ENCODE assay signal across 8 mouse cellular contexts in the genomic region with DNA sequence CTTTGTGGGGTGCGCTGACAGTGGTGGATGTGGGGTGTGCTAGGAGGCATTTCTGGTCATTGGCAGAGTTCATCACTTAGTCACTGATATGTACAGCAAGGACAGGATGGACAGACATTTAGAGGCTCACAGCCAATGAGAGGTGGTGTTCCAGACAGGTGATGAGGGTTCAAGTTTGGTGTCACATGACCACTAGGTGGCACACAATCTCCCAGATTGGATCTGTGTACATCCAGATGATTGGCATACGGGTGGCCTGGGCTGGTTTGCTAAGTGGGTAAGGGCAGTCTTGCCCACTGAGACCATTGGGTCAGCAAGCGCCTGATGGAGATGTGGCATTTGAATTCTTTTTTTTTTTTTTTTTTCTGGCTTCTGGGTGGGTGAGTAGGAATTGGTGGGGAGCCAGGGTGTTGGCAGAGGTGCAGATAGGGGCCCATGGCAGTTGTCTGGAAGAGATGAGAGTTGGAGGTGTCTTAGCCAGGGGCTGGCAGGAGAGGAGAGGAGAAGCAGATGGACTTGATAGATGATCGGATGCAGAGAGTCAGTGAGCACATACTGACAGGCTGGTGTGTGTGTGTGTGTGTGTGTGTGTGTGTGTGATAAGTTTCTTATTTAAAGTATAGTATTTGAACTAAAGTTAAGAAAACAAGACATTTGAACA. TPM values are rescaled to one million over a fixed set of nuclear protein-coding genes. Genes with fewer than 3 reads are reported as not detected.
DNase-seq lines count a peak whose midpoint lies in the region; ATAC-seq and TF ChIP-seq lines count a peak whose summit lies in the region.

No protein-coding gene starts in this region.

- no peaks in the 10 kb centered on the region for H3K4me1 ChIP-seq in hindbrain, embryonic 15.5 days (replicated peaks)
- no peaks in the 10 kb centered on the region for H3K4me1 ChIP-seq in hindbrain, embryonic 12.5 days
- peaks cover 3% of the 10 kb centered on the region; the same call in 1 of the 2 replicates for H3K4me1 ChIP-seq in spleen, adult 2 months (ENCODE audit: control insufficient read depth, insufficient read depth, insufficient read length)
- no peaks in the 10 kb centered on the region for H3K4me1 ChIP-seq in forebrain, postnatal 0 days (ENCODE audit: insufficient read depth)

- peak; percentile 28; the same call in 1 of the 2 replicates for TF ChIP-seq CTCF in spleen, adult 2 months (IDR thresholded peaks at IDR 0.05; ENCODE audit: extremely low read depth, insufficient read depth, insufficient read length, insufficient replicate concordance)
- TF ChIP-seq CTCF in forebrain, postnatal 0 days (IDR thresholded peaks at IDR 0.05; ENCODE audit: low read depth), result peak; percentile 49

- DNase-seq in spleen, adult 2 months (ENCODE audit: low read depth in 1 of 2, low spot score in 2 of 2), result peak in 1 of 2 experiments; percentile 29
- DNase-seq in spleen, postnatal 4 days (ENCODE audit: low spot score in 2 of 2), result no peak
- peak; percentile 41 for DNase-seq in forebrain, postnatal 0 days
- DNase-seq in left cerebral cortex, adult 11 months (ENCODE audit: low spot score), result no peak
- no peak for DNase-seq in spleen, adult 12 weeks (ENCODE audit: low spot score)

- no peak overlapping the region for H3K4me2 ChIP-seq in hindbrain, embryonic 15.5 days
- H3K4me2 ChIP-seq in hindbrain, embryonic 12.5 days (replicated peaks), result no peak overlapping the region
- H3K4me2 ChIP-seq in forebrain, postnatal 0 days (ENCODE audit: low read depth), result no peak overlapping the region

- TF ChIP-seq POLR2A in spleen, adult 2 months (IDR thresholded peaks at IDR 0.05; ENCODE audit: low read depth, low read length), result no peak

- 89% methylated on average over 4 of the region's 4 CpGs for WGBS in hindbrain, embryonic 15.5 days
- WGBS in hindbrain, embryonic 12.5 days, result 90% methylated on average over 4 of the region's 4 CpGs
- WGBS in spleen, adult 2 months, result 80% methylated on average over 4 of the region's 4 CpGs
- WGBS in forebrain, postnatal 0 days, result 69% methylated on average over 4 of the region's 4 CpGs

- H3K4me3 ChIP-seq in hindbrain, embryonic 15.5 days, result no peak overlapping the region
- H3K4me3 ChIP-seq in hindbrain, embryonic 12.5 days, result no peak overlapping the region
- no peak overlapping the region for H3K4me3 ChIP-seq in spleen, adult 2 months (ENCODE audit: extremely low read depth, insufficient read depth, insufficient read length)
- no peak overlapping the region for H3K4me3 ChIP-seq in forebrain, postnatal 0 days (ENCODE audit: low read depth, low read length)

- H3K9ac ChIP-seq in hindbrain, embryonic 15.5 days, result no peak overlapping the region
- H3K9ac ChIP-seq in hindbrain, embryonic 12.5 days, result no peak overlapping the region
- H3K9ac ChIP-seq in forebrain, postnatal 0 days, result no peak overlapping the region

- H3K27ac ChIP-seq in hindbrain, embryonic 15.5 days (replicated peaks), result no peak overlapping the region
- no peak overlapping the region for H3K27ac ChIP-seq in hindbrain, embryonic 12.5 days
- no peak overlapping the region for H3K27ac ChIP-seq in spleen, adult 2 months (ENCODE audit: insufficient read depth, low read length)
- H3K27ac ChIP-seq in forebrain, postnatal 0 days (ENCODE audit: low read depth, low read length), result no peak overlapping the region

- H3K27me3 ChIP-seq in hindbrain, embryonic 15.5 days, result no peaks in the 10 kb centered on the region
- H3K27me3 ChIP-seq in hindbrain, embryonic 12.5 days, result no peaks in the 10 kb centered on the region
- no peaks in the 10 kb centered on the region for H3K27me3 ChIP-seq in spleen, adult 2 months (ENCODE audit: control insufficient read depth, insufficient read depth, low read length)
- H3K27me3 ChIP-seq in forebrain, postnatal 0 days (ENCODE audit: insufficient read depth, low read length), result no peaks in the 10 kb centered on the region

- H3K36me3 ChIP-seq in hindbrain, embryonic 15.5 days, result peaks cover 56% of the 10 kb centered on the region
- H3K36me3 ChIP-seq in hindbrain, embryonic 12.5 days, result peaks cover 71% of the 10 kb centered on the region
- H3K36me3 ChIP-seq in spleen, adult 2 months (ENCODE audit: control insufficient read depth, insufficient read depth, low read length), result peaks cover 18% of the 10 kb centered on the region
- H3K36me3 ChIP-seq in forebrain, postnatal 0 days (ENCODE audit: insufficient read depth), result peaks cover 71% of the 10 kb centered on the region

- peak; percentile 37; the same call in 1 of the 2 replicates for ATAC-seq in hindbrain, embryonic 15.5 days (ENCODE audit: low FRiP score, low read depth)
- no peak for ATAC-seq in hindbrain, embryonic 12.5 days (ENCODE audit: low FRiP score)
- ATAC-seq in forebrain, postnatal 0 days, result peak; percentile 65
- ATAC-seq in frontal cortex, adult (ENCODE audit: low TSS enrichment), result no peak; the same call in 1 of the 2 replicates

- no peaks in the 10 kb centered on the region for H3K9me3 ChIP-seq in hindbrain, embryonic 15.5 days
- no peaks in the 10 kb centered on the region for H3K9me3 ChIP-seq in hindbrain, embryonic 12.5 days (replicated peaks)
- no peaks in the 10 kb centered on the region for H3K9me3 ChIP-seq in forebrain, postnatal 0 days (ENCODE audit: low read length)

RNA-seq across cellular contexts. Expression of a gene that starts 18.8 kb away (rescaled TPM):
- polyA plus RNA-seq in hindbrain, embryonic 15.5 days (2015; fragmentation: Nextera tagmentation; extraction: Ambion mirVana), result 45.8 and 47.0 TPM in 2 replicates
- polyA plus RNA-seq in hindbrain, embryonic 12.5 days (2016; fragmentation: Nextera tagmentation; extraction: Ambion mirVana), result 35.3 and 35.8 TPM in 2 replicates
- polyA plus RNA-seq in spleen, adult 2 months (2012; rRNA removed), result 21.1 and 22.5 TPM in 2 replicates
- total RNA-seq in forebrain, postnatal 0 days (2014; rRNA removed), result 40.5 and 41.1 TPM in 2 replicates
- 27.3 and 32.9 TPM in 2 replicates for polyA plus RNA-seq in forebrain, postnatal 0 days (2015; fragmentation: Nextera tagmentation; extraction: Ambion mirVana)

RNA-seq across cellular contexts. Expression of a gene that starts 22.2 kb away (rescaled TPM):
- 0.52 and 0.82 TPM in 2 replicates for polyA plus RNA-seq in hindbrain, embryonic 15.5 days (2015; fragmentation: Nextera tagmentation; extraction: Ambion mirVana)
- 0.19 and 0.38 TPM in 2 replicates for polyA plus RNA-seq in hindbrain, embryonic 12.5 days (2016; fragmentation: Nextera tagmentation; extraction: Ambion mirVana)
- 0.05 and 0.08 TPM in 2 replicates for polyA plus RNA-seq in spleen, adult 2 months (2012; rRNA removed)
- 0.54 and 0.62 TPM in 2 replicates for total RNA-seq in forebrain, postnatal 0 days (2014; rRNA removed)
- polyA plus RNA-seq in forebrain, postnatal 0 days (2015; fragmentation: Nextera tagmentation; extraction: Ambion mirVana), result 0.11 and 0.34 TPM in 2 replicates

RNA-seq across cellular contexts. Expression of a gene that starts 48.3 kb away (rescaled TPM):
- 2.5 and 3.3 TPM in 2 replicates for polyA plus RNA-seq in hindbrain, embryonic 15.5 days (2015; fragmentation: Nextera tagmentation; extraction: Ambion mirVana)
- polyA plus RNA-seq in hindbrain, embryonic 12.5 days (2016; fragmentation: Nextera tagmentation; extraction: Ambion mirVana), result 0.51 and 0.61 TPM in 2 replicates
- not detected in 2 replicates for polyA plus RNA-seq in spleen, adult 2 months (2012; rRNA removed)
- total RNA-seq in forebrain, postnatal 0 days (2014; rRNA removed), result 13.1 TPM in 2 replicates
- 2.6 TPM in 2 replicates for polyA plus RNA-seq in forebrain, postnatal 0 days (2015; fragmentation: Nextera tagmentation; extraction: Ambion mirVana)

Comparison
In these comparisons a context has a peak if more than half of its experiments do, and no peak if none do; other contexts are left out.
1. ATAC-seq: peak in hindbrain, embryonic 15.5 days (single experiment) and forebrain, postnatal 0 days (single experiment); none in hindbrain, embryonic 12.5 days (single experiment) and frontal cortex, adult (single experiment).